Mouse (Mus musculus): ENCODE measurements around the gene Pstpip1. TPM values are rescaled to one million over a fixed set of nuclear protein-coding genes. Genes with fewer than 3 reads are reported as not detected.

The Pstpip1 gene
- total RNA-seq, 2 experiments from 2014 or later = 3.6 to 4.9 TPM

DNA sequence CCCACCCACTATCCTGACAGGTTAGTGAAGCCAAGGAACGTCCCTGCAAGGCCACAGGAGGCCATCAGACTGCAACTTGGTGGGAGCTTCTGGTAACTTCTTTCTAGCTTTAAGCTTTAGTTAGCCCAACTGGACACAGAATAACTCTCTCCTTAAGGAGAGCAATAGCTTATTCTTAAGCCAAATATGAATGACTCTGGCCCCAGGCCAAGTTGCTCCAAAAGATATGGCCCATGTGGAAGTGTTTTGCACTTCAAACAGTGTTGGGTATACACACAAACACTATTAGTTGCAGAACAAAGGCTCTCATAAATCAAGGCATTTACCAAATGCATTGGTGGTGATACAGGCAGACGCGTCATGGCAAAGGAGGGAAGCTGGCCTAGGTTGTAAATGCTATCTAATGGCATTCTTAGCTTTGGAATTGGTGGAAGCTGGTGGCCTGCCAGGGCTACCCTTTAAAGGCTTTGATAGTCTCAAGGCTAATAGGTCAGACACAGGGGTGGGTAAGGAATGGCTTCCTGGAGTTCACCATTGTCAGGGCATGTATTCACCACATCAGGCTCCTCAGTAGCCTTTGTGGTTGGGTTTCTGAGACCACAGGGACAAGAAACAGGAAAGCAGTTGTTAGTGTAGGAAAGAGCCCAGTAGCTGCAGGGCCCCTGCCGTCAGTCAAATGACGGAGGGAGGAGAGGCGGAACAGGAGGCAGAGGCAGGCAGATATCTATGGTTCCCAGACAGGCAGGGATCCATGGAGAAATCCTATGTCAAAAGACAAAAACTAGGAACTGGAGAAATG, 16.7 kb downstream of the Pstpip1 start:
- no peak for DNase-seq

DNA sequence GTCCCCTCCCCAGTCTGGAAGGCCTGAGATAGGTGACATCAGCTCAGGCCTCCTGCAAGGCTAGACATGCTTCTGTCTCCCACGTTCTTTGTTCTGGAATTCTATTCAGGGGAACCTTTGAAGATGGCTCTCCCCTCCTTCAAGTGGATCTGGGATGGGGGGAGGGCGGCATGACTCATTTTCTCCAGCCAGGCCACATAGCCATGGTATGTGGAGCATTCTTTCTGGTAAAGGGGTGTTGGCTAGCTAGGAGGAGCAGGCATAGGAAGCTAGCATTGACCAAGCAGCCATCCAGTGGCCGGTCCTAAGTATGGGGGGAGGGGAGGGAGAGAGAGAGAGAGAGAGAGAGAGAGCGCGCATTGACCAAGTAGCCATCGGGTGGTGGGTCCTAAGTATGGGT, 17.8 kb downstream of the Pstpip1 start:
- DNase-seq = no peak

DNA sequence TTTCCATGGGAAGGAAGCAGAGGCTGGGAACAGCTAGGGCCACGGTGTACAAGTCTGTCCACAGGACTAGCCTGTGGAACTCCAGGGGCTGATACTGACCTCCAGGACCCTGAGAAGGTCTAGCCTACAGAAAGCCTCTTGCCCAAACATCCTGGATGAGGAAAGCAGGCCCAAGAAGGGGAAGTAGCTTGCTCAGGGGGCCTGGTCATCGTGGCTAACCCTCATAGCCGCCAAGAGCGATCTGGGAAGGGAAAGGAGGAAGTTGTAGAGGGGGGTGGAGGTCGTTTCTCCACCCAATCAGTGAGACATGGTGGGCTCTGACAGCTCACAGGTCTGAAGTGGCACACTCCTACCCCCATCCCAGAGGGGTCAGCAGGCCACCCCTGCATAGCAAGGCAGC, 18.4 kb downstream of the Pstpip1 start:
- no peak for DNase-seq

DNA sequence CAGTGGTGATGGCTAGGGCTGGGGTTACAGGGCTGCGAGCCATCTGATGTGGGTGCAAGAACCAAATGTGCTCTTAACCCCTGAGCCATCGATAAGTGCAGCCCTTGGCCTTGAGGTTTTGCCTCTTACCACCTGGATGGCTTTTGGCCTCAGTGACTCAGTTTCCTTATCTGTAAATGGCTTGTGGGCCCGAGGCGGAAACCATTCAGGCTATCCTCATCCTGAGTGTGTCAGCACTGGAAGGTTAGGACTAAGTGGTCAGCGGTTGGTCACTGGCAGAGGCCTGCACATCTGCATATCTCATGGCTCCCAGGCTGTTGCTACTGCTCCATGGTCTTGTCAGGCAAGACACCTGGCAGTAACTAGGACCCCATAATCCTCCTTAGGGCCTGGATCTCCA, 28.3 kb downstream of the Pstpip1 start:
- DNase-seq = no peak

DNA sequence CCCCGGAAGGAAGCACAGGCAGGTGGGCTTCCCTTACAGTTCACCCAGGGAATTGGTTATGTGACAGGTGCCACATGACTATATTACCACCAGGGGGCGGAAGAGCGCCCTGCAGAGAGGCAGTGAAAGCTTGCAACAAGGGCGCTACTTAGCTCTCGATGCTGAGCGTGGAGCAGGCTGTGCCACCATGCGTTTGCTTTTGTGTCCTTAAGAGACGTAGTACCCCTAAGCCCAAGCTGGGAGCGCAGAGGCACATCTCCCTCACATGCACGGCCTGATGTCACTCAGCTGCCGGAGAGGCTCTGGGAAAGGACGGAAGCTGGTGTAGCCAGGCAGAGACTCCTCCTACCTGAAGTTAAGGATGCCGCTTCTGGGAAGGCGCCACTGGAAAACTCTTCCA, 28.8 kb downstream of the Pstpip1 start:
- DNase-seq = peak; percentile 76

DNA sequence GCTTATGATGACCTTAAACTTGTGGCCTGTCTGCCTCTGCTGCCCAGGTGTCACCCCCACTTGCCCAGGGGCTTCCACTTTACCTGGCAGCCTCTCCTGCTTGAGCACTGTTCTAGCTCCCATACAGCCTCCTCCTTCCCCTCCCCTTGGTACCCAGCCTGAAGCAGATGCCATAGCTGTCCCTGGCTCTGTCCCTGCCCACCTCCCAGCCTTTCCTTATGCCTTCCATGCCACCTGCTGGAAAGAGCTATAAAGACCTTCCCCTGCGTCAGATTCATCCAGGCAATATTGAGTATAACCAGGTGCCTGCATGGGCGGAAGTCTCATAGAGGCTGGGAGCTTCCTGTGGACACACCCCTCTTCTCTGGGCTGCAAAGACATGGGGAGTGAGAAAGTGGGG, 29.9 kb downstream of the Pstpip1 start:
- no peak for DNase-seq

DNA sequence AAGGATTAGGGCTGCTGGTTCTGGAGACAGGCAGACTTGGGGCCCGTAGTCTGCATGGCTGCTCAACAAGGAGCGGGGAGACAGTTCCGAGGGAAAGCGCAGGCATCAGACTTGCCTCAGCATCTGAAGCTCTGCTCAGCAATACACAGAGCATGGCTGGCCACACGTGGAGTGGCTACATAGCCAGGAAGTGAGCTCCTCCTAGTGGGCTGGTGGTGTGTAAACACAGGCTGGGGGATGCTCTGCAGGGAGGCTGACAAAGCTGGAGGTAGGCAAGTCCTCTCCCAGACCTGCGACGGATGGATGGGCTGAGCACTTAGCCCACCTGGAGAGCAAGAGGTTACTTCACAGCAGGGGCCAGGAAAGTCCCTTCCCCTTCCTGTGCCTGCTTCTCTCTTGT, 31.3 kb downstream of the Pstpip1 start:
- peak; percentile 54 for DNase-seq

DNA sequence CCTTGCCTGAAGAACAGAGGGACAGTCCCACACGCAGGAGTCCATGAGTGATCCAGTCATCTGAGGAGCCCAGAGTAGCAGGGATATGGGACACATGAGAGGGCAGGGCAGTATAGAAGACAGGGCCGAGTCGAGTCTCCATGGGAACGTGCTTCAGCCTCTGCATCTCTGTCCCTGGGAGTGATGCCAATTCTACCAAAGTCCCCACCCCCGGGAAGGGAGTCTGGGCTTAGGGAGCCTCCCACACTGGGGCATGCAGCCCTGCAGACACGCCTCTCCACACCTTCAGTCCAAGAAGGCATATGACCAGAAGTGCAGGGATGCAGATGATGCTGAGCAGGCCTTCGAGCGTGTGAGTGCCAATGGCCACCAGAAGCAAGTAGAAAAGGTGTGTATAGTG, 33.2 kb downstream of the Pstpip1 start:
- DNase-seq = peak; percentile 36

DNA sequence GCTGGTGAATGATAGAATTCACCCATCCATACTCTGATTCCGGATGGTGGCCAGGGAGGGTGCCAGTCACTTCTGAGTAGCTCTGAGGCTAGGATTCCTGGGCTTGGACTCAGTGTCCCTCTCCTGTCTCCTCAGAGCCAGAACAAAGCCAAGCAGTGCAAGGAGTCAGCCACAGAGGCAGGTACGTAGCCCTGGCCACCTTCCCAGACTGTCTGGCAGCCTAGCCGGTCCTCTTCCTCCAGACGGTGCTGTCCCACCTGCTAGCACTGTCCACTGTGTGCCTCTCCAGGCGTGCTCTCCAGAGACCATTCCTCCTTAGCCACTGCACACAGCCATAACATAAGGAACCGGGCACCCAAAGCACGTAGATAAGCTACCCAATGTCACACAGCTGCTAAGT, 33.9 kb downstream of the Pstpip1 start:
- no peak for DNase-seq

DNA sequence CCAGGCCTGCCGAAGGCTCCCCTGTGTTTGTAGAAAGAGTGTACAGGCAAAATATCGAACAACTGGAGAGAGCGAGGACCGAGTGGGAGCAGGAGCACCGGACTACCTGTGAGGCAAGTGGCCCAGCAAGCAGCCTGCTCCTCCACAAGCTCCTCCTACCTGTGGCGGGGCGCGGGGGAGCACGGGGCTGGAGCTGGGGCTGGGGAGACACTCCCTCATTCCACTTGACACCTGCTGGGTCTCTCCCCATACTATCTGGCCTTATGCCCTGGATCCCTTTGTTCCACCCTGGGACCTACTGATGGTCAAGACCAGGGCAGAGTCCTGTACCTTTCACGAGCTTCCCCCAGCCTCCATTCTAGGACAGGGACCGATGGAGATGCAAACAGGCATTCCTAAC, 34.8 kb downstream of the Pstpip1 start:
- DNase-seq = no peak

DNA sequence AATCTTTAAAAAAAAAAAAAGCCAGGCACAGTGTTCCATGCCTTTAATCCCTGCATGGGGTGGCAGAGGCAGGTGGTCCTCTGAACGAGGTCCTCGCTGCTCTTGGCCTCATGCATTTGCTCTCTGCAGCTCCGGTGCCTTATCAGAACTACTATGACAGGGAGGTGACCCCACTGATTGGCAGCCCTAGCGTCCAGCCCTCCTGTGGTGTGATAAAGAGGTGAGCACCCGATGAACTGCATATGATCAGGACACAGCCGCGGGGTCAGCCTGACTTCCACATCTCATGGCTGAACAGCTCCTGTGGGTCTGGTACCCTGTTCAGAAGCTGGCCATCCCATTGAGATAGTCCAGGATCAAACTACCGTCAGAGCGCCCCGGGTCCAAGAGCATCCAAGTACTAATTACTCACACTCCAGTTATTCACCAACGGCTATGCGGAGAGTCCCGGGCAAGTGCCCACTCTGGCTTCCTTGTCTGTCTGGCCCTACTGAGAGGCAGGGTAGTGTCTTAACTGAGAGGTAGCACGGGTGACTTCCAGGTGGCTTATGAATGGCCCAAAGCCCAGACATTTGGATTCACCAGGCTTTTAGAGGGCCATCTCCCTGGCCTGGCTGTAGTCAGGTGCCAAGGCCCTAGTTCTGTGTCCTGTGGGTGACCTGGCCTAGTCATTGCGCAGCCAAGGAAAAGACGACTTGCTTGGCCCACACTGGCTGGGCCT, 36.9 kb downstream of the Pstpip1 start:
- no peak for DNase-seq

DNA sequence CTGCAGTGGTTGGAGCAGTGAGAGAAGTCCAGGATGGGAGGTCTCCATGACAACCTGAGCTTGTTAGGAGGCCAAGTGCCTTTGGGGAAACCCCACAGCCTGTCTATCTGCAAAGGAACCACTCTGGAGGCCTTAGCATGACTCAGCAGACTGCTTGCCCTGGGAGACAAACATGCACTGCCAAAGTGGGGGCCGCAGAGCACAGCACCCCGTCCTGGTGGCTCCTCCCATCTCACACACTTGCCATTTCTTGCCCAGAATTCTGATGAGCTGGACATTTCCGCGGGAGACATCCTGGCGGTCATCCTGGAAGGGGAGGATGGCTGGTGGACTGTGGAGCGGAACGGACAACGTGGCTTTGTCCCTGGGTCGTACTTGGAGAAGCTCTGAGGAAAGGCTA, 38.6 kb downstream of the Pstpip1 start:
- DNase-seq = no peak

DNA sequence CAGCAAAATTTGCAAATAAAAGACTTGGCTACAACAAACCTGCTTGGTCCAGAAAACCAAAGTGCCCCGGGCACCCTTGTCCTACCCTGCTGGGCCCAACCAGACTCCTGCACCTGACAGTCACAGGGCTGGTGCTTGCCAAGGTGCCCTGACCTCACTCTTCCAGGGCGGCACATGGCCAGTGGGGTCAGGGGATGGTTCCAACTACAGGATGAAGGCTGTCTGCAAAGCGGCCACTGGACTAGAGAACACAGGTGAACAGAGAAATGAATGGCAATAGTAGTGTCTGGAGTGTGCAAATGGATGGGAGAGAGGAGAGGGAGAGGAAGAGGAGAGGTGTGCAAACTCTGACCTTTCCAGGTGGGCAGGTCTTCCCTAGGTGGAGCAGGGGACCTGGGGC, 40.2 kb downstream of the Pstpip1 start:
- DNase-seq = no peak

DNA sequence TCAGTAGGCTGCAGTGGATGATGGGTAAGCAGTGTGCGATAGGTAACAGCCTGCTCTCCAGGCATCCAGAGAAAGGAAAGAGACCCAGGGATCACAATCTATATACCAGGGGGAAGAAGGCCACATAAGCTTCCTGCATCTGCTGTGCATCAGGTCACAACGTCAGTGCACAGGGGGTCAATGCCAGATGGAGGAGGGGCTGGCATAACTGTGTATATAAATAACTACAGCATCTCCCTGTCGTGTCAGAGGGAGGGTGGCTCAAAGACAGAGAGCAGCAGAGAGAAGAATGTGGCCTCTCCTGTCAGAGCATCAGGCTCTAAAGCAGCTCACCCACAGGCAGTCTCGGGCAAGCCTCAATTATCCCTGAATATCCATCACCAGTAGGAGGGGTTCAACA, 40.8 kb downstream of the Pstpip1 start:
- no peak for DNase-seq

DNA sequence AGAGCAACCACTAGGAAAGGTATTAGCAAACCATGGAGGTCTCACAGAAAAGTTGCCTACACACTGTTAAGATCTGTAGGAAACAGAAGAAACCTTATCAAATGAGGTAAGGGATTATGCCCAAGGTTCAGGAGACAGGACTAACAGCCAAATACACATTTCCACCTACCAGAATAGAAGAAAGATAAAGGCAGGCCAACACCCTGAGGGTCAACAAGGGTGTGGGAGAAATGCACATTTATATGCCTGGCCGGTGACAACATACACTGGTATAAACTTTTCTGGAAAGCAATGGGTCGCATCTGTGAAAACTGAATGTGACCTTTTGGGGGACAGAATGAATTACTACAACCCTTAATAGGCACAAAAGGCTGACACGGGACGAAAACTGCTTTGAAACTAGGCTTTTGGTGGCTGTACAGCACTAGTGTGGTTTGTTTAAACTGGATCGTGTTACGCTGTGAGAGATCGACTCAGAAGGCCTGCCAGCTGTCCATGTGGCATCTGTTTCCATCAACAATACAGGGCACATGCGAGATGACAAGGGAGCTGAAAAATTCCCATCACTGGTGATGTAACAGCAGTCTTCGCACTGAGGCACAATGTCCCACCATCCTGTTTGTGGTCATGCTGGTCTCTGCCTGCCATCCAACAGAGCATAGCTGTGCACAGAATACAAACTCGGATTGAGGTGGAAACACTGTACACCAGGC, 42.2 kb downstream of the Pstpip1 start:
- DNase-seq = no peak

DNA sequence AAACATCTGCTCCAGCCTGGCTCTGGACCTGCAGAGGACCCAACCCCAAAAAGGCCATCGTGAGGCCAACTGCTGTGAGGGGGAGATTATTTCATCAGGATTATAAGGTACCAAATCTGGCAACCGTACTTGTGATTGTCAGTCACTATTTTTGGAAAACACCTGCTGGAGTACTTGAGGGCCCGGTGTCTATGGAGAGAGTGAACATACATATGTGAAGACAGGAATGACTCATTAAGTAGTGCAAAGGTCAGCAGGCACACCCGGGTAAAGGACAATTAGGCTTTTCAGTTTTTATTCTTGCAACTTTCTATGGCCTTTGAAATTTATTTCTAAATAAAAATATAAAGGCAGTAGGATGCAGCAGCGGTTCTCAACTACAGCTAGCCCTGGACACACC, 44.2 kb downstream of the Pstpip1 start:
- no peak for DNase-seq

DNA sequence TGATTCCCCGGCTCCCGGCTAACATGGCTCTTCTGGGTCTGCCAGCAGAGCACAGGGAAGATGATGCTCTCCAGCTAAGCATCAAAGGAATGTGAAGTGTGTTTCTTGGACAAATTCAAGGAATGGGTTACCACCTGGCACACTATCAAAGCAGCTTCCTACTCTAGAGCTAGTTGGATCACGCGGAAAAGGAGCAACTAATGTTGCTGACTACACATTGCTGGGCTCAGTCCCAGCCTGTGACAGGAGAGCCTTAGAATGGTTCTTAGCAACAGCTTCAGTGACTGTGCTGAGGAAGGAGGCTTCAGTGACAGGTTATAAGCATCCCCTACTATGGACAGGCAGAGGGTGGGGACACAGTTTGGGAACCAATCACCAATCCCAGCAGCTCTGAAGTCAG, 44.9 kb downstream of the Pstpip1 start:
- no peak for DNase-seq

DNA sequence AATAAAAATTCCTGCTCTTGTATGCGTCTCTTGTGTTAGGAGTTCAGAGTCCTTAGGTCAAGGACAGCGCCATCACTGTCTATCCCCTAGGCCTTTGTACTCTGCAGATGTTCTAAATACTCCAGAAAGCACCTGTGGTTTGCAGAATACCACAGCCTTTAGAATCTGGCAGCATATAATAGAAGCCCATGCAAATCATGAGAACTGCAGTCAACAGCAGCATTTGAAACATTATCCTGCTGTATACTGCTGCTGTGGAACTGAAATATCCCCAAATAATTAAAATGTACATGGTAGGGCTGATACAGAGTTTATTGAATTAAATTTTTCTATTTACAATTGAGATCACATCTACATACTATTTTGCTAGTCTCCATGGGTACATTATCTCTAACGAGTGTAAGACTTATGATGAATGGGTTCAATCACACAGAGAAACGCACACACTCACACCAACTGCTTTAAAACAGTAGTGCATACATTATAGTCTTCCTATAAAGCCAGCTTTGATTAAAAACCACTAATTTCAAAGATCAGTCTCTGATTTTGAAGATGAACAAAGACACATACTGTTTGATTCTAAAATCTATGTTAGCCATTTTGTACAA, 45.9 kb downstream of the Pstpip1 start:
- no peak for DNase-seq

DNA sequence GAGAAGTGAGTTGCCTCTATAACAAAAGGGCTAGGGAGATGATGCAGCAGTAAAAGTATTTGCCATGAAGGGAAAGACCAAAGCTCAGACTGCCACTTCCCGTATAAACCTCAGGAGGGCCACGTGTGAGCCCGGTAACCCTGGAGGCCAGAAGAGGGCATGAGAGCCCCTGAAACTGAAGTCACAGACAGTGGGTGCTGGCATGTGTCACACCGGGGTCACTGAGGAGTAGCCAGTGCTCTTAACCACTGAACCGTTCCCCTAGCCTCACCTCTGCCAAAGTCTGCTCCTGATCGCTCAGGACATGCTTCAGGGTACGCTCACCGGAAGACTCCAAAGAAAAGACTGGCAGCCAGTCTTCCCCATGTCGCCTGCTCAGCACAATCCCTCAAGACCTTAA, 52.0 kb downstream of the Pstpip1 start:
- no peak for DNase-seq

DNA sequence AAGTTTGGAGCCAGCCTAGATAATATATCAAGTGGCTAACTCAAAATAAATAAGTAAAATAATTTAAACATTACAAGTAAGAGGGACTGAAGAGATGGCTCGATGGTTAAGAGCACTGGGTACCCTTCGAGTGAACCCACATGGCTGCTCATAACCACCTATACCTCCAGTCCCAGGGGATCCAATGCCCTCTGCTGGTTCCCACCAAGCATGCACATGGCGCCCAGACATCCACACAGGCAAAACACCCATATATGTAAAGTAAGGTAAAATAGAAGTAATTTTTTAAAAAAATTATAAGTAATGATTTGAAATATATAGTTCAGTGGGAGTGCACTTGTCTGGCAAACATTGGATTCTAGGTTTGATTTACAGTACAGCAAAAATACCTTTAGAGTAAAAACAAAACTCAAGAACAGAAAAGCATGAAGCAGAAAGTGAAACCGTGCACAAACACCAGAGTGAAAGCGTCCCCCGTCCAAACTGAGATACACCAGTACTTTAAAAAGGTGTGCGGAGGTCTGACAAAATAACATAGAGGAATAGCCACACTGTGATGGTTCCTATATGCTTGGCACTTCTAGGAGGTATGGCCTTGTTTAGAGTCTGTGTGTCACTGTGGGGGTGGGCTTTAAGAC, 54.7 kb downstream of the Pstpip1 start:
- DNase-seq = no peak

DNA sequence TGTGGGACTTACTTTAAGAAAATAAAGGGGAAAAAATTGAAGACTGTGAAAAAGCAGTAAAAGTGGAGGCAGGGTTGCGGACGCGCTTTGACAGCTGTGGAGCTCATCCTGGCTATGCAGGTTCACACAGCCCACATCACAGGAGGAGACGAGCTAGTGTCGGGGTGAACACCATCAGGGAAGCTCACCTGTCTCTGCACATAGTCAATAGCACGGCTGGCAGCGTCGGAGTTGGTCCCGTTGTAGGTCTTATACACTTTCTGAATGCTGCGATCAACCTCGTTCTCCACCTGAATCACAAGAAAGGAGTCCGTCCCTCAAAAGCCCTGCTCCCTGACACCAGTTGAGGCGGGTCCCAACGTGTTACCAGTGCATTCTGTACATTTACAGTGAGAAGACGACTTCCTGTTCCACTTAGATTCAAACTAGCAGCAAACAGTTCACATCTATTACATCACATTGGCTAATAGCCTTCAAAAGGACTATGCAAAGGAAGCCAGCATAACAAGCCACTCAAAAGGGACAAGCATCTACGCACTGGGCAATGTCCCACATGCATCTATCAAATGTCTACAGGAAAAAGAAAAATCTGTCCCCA, 56.7 kb downstream of the Pstpip1 start:
- no peak for DNase-seq
